Comparison of ENCODE assay signal across 8 mouse cellular contexts in genomic region chr7:46710390-46710844, GRCm38 (mm10). TPM values are rescaled to one million over a fixed set of nuclear protein-coding genes. Genes with fewer than 3 reads are reported as not detected.
A peak's percentile ranks its signal among the peaks of the same experiment; 100 is the strongest.
DNase-seq lines count a peak whose midpoint lies in the region; ATAC-seq and TF ChIP-seq lines count a peak whose summit lies in the region.

Gene Saal1, minus strand, starts transcription at chr7:46710680.

- peaks cover 3 to 18% of the 10 kb centered on the region in 2 experiments; a peak in 3 of 4 replicates for H3K36me3 ChIP-seq in MEL (ENCODE audit: control insufficient read depth in 1 of 2, insufficient read depth in 2 of 2, low read length in 2 of 2)
- peaks cover 16% of the 10 kb centered on the region; the same call in 1 of the 2 replicates for H3K36me3 ChIP-seq in lung, postnatal 0 days (ENCODE audit: insufficient read depth, low read length)

- H3K79me2 ChIP-seq in MEL (ENCODE audit: control insufficient read depth, insufficient read depth, low read length, poor library complexity): peaks cover 10% of the 10 kb centered on the region

- TF ChIP-seq CTCF in MEL (IDR thresholded peaks at IDR 0.05 in 2 of 3, conservative IDR thresholded peaks at IDR 0.05 in 1 of 3; ENCODE audit: control insufficient read depth in 1 of 3, insufficient read depth in 1 of 3, low read depth in 2 of 3, low read length in 3 of 3, poor library complexity in 1 of 3, severe bottlenecking in 1 of 3): peak; percentile 68 to 99 (median 86)
- peak; percentile 84 for TF ChIP-seq CTCF in cerebellum, adult 2 months (IDR thresholded peaks at IDR 0.05; ENCODE audit: borderline replicate concordance, insufficient read depth, low read depth, low read length)
- peak; percentile 99 for TF ChIP-seq CTCF in lung, postnatal 0 days (IDR thresholded peaks at IDR 0.05)

- peak within 1 kb of the TSS; percentile 64 for H3K4me2 ChIP-seq in lung, postnatal 0 days (replicated peaks; ENCODE audit: low read depth, low read length)

- H3K9me3 ChIP-seq in MEL (replicated peaks; ENCODE audit: insufficient read depth, low read length): no peaks in the 10 kb centered on the region
- H3K9me3 ChIP-seq in lung, postnatal 0 days (ENCODE audit: low read length): no peaks in the 10 kb centered on the region

- no peak for TF ChIP-seq RAD21 in MEL (IDR thresholded peaks at IDR 0.05; ENCODE audit: low read depth, low read length)

- peak; percentile 83 to 92 for ATAC-seq in hematopoietic stem cell, adult 5-6 weeks (replicated peaks in 1 of 2; ENCODE audit: insufficient read depth in 1 of 2, low FRiP score in 2 of 2, low TSS enrichment in 1 of 2, low read depth in 1 of 2, poor library complexity in 2 of 2, severe bottlenecking in 2 of 2)
- peak; percentile 97 for ATAC-seq in lung, postnatal 0 days

- peaks cover 7 to 33% of the 10 kb centered on the region in 2 experiments; a peak in 3 of 4 replicates for H3K4me1 ChIP-seq in MEL (ENCODE audit: control insufficient read depth in 1 of 2, insufficient read depth in 2 of 2, low read length in 2 of 2)
- H3K4me1 ChIP-seq in cerebellum, adult 2 months (ENCODE audit: control insufficient read depth, insufficient read depth, low read length): peaks cover 4% of the 10 kb centered on the region; the same call in 1 of the 2 replicates
- H3K4me1 ChIP-seq in lung, postnatal 0 days (ENCODE audit: insufficient read depth, low read depth, low read length): no peaks in the 10 kb centered on the region

- TF ChIP-seq POLR2A in MEL (IDR thresholded peaks at IDR 0.05; ENCODE audit: control insufficient read depth in 1 of 2, insufficient read depth in 1 of 2, low read depth in 1 of 2, low read length in 2 of 2, poor library complexity in 1 of 2): peak; percentile 68 to 91; a peak in 3 of 4 replicates
- peak; percentile 62; the same call in 1 of the 2 replicates for TF ChIP-seq POLR2A in cerebellum, adult 2 months (IDR thresholded peaks at IDR 0.05; ENCODE audit: borderline replicate concordance, insufficient read depth, low read length)

- H3K27ac ChIP-seq in MEL (ENCODE audit: control insufficient read depth, low read depth, low read length): peak within 1 kb of the TSS; percentile 53
- H3K27ac ChIP-seq in cerebellum, adult 2 months (ENCODE audit: insufficient read depth, low read length): peak within 1 kb of the TSS; percentile 75
- peak within 1 kb of the TSS; percentile 74 for H3K27ac ChIP-seq in lung, postnatal 0 days (ENCODE audit: low read length)

- no peak for TF ChIP-seq EP300 in MEL (IDR thresholded peaks at IDR 0.05; ENCODE audit: low read depth in 1 of 2, low read length in 2 of 2)
- TF ChIP-seq EP300 in lung, postnatal 0 days (IDR thresholded peaks at IDR 0.05): no peak

- H3K4me3 ChIP-seq in MEL (ENCODE audit: control insufficient read depth in 1 of 2, insufficient read depth in 1 of 2, low read depth in 2 of 2, low read length in 2 of 2): peak within 1 kb of the TSS; percentile 82 to 86
- H3K4me3 ChIP-seq in cerebellum, adult 2 months (replicated peaks; ENCODE audit: insufficient read depth, low read depth, low read length): peak within 1 kb of the TSS; percentile 72
- peak within 1 kb of the TSS; percentile 93 for H3K4me3 ChIP-seq in lung, postnatal 0 days (ENCODE audit: low read depth, low read length)

- peak; percentile 95 for DNase-seq in MEL (ENCODE audit: low read depth, low spot score)
- DNase-seq in cerebellum, adult 2 months: peak; percentile 85 to 89
- DNase-seq in forelimb bud, embryonic 11.5 days (ENCODE audit: low read depth, low spot score): peak; percentile 93
- peak; percentile 51 for DNase-seq in layer of hippocampus, adult 9-10 months (ENCODE audit: low spot score)
- peak; percentile 89 for DNase-seq in lung, postnatal 0 days (ENCODE audit: low spot score)
- DNase-seq in ovary, postnatal 14 days (ENCODE audit: low spot score): peak; percentile 82
- peak; percentile 92 for DNase-seq in thymus, postnatal 14 days

- peak within 1 kb of the TSS; percentile 89 for H3K9ac ChIP-seq in MEL (ENCODE audit: control insufficient read depth, low read depth, low read length, poor library complexity, severe bottlenecking)
- H3K9ac ChIP-seq in lung, postnatal 0 days (replicated peaks; ENCODE audit: low read depth): peak within 1 kb of the TSS; percentile 55

- under 1% methylated on average over 38 of the region's 38 CpGs for WGBS in cerebellum, adult 2 months
- WGBS in lung, postnatal 0 days: 0% methylated on average over 37 of the region's 38 CpGs

- no peaks in the 10 kb centered on the region for H3K27me3 ChIP-seq in MEL (ENCODE audit: control insufficient read depth in 1 of 2, insufficient read depth in 2 of 2, low read length in 2 of 2)
- no peaks in the 10 kb centered on the region for H3K27me3 ChIP-seq in cerebellum, adult 2 months (ENCODE audit: control insufficient read depth, insufficient read depth, low read length)
- H3K27me3 ChIP-seq in lung, postnatal 0 days (replicated peaks; ENCODE audit: insufficient read depth, low read length): 0 out of 2 replicates have a peak, but pooled peaks cover 4% of the 10 kb centered on the region

TF ChIP-seq in MEL, 35 proteins besides CTCF, POLR2A, EP300 and RAD21:
- TF ChIP-seq MAX (IDR thresholded peaks at IDR 0.05; ENCODE audit: low read length): peak; percentile 70
- peak; percentile 83; the same call in 1 of the 2 replicates for TF ChIP-seq E2F4 (IDR thresholded peaks at IDR 0.05; ENCODE audit: borderline replicate concordance, low read depth, low read length)
- peak; percentile 53; the same call in 1 of the 2 replicates for TF ChIP-seq TCF12 (IDR thresholded peaks at IDR 0.05; ENCODE audit: low read depth, low read length)
- TF ChIP-seq ETS1 (IDR thresholded peaks at IDR 0.05; ENCODE audit: low read depth, low read length): no peak
- peak; percentile 55; the same call in 1 of the 2 replicates for TF ChIP-seq MAZ (IDR thresholded peaks at IDR 0.05; ENCODE audit: low read depth, low read length)
- TF ChIP-seq GABPA (IDR thresholded peaks at IDR 0.05; ENCODE audit: low read depth, low read length): peak; percentile 27; the same call in 1 of the 2 replicates
- peak; percentile 78 for TF ChIP-seq ELF1 (IDR thresholded peaks at IDR 0.05; ENCODE audit: low read depth, low read length)
- TF ChIP-seq MYB (IDR thresholded peaks at IDR 0.05; ENCODE audit: low read depth, low read length): no peak
- TF ChIP-seq SMC3 (IDR thresholded peaks at IDR 0.05; ENCODE audit: low read depth, low read length): peak; percentile 21; the same call in 1 of the 2 replicates
- peak; percentile 50; the same call in 1 of the 2 replicates for TF ChIP-seq TBP (IDR thresholded peaks at IDR 0.05; ENCODE audit: low read depth, low read length)
- peak; percentile 78 for TF ChIP-seq MXI1 (IDR thresholded peaks at IDR 0.05; ENCODE audit: low read depth, low read length)
- no peak for TF ChIP-seq MEF2A (IDR thresholded peaks at IDR 0.05; ENCODE audit: extremely low read depth, insufficient replicate concordance, low read depth, low read length, poor library complexity, severe bottlenecking)
- peak; percentile 76; the same call in 1 of the 2 replicates for TF ChIP-seq POLR2AphosphoS2 (IDR thresholded peaks at IDR 0.05; ENCODE audit: low read length)
- TF ChIP-seq NRF1 (IDR thresholded peaks at IDR 0.05; ENCODE audit: insufficient read depth, low read depth, low read length, poor library complexity, severe bottlenecking): peak; percentile 71
- no peak for TF ChIP-seq CHD1 (IDR thresholded peaks at IDR 0.05; ENCODE audit: low read depth, low read length)
- peak; percentile 85 for TF ChIP-seq SIN3A (IDR thresholded peaks at IDR 0.05; ENCODE audit: low read length)
- peak; percentile 87 for TF ChIP-seq HCFC1 (IDR thresholded peaks at IDR 0.05; ENCODE audit: low read depth, low read length)
- TF ChIP-seq NELFE (IDR thresholded peaks at IDR 0.05; ENCODE audit: low read depth, low read length): peak; percentile 84
- peak; percentile 77; the same call in 1 of the 2 replicates for TF ChIP-seq MYC (IDR thresholded peaks at IDR 0.05; ENCODE audit: low read depth, low read length)
TF ChIP-seq in MEL: peak in this region for 15.

RNA-seq across cellular contexts. Expression of gene Saal1, which starts in this region (rescaled TPM):
- 13.6 and 15.4 TPM in 2 replicates for total RNA-seq in MEL (2012; rRNA removed)
- polyA plus RNA-seq in MEL (2012; ENCODE audit: insufficient read depth in 1 of 2, insufficient read length in 2 of 2, low read depth in 1 of 2, low replicate concordance in 2 of 2, missing spikeins in 1 of 2): 10 to 100 TPM in 1 of 2 experiments, not detected in 1; 26.0 TPM
- 12.4 and 13.7 TPM in 2 replicates for polyA plus RNA-seq in cerebellum, adult 2 months (2012; rRNA removed)
- 15.9 and 21.5 TPM in 2 replicates for total RNA-seq in hematopoietic stem cell, adult 5-6 weeks (2017)
- 9.5 and 11.1 TPM in 2 replicates for polyA plus RNA-seq in lung, postnatal 0 days (2015; fragmentation: Nextera tagmentation; extraction: Ambion mirVana)

Comparison
In these comparisons a context has a peak if more than half of its experiments do, and no peak if none do; other contexts are left out.
1. Peak in every context shown above with its lines: DNase-seq, ATAC-seq, H3K4me3 ChIP-seq and H3K27ac ChIP-seq.